Mouse (Mus musculus): Measurements from ENCODE around the gene Alb.

- no peak for TF ChIP-seq CTCF (IDR thresholded peaks at IDR 0.05; ENCODE audit: extremely low read depth, insufficient read depth, insufficient read length, insufficient replicate concordance)
- no peak for TF ChIP-seq POLR2A (IDR thresholded peaks at IDR 0.05; ENCODE audit: low read depth, low read length)
Observed at GRCm38 (mm10) chr5:90424625-90425024, 36.1 kb upstream of the Alb start.

All from spleen, adult 2 months (tissue).